Mouse (Mus musculus): ENCODE measurements around the gene Edem1. TPM values are rescaled to one million over a fixed set of nuclear protein-coding genes. Genes with fewer than 3 reads are reported as not detected.

Edem1 gene
- total RNA-seq, 2 experiments from 2014 or later = 17.5 to 17.6 TPM

- DNase-seq (ENCODE audit: low spot score in 2 of 2) = peak; percentile 41 to 52
- intact Hi-C loops (cut with DNase I) = loop anchor here (2.0 kb wide), 1 partner anchor 46 kb away; the partner anchor contains the start of gene Arl8b
Measured at GRCm38 (mm10) chr6:108828872-108829271, 431 bp downstream of the Edem1 start.

DNA sequence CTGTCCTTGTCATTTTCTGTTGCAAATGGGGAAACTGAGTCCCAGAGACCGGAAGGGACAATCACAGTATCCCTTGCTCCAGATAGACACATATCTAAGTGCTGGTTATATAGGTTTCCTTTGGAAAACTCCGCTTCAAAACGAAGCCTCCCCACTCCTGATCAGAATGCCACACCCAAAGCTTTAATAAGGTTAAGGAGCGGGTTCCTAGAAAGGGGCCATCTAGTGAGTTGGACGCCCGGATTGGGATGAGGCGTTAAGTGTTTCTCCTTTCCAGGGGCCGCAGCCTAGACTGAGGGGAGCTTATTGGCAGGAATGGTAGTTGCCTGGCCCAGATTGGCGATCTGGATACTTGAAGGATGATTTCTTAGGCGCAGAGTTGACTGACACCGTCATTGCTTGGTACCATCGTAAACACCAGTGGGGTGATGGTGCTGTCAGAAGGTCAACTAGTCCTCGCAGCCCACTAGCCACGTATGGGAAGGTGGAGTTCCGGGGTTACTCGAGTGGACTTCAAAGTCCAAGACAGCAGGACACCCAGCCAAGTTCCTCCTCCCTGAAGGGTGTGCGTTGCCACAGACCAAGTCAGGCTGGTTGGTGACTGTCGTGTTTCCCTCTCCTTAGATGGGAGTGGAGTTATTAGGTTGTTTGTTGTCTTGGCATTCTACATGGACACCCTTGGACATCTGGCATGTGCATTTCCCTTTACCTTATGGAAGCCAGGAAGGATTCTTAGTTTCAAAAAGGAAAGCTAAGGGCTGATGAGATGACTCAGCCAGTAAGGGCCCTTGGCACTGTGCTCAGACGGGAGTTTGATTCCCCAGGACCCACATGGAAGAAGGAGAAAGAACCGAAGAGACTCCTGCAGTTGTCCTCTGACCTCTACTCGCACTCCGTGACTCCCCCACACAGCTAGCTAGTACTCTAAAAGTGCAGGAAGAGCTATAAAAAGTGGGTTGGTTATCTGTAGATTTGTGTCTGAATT lies 1.2 kb downstream of the Edem1 start:
- intact Hi-C loops (cut with DNase I) = loop anchor here (2.0 kb wide), 1 partner anchor 47 kb away; the partner anchor contains the start of gene Arl8b
- DNase-seq (ENCODE audit: low spot score in 2 of 2) = no peak

DNA sequence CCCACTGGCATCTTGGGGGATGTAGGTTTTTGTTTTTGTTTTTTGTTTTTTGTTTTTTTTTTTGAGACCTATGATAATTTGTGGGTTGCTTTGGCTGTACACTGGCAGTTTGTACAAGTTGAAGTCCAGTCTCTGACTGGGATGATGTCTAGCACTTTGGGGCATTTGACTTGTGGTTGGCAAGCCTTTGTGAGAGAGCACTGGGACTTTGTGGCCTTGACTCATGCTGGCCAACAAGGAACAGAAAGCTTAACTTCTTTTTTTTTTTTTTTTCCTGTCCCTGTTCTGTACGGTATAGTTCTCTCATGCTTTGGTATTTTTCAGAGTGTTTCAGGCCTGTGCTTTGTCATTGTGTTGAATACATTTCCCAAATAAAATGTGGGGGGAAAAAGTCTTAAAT lies 3.7 kb downstream of the Edem1 start:
- intact Hi-C loops (cut with DNase I) = no loop called here

GRCm38 (mm10) chr6:108832989-108833388 lies 4.5 kb downstream of the Edem1 start:
- intact Hi-C loops (cut with DNase I) = no loop called here
- no peak for DNase-seq (ENCODE audit: low spot score in 2 of 2)

More for the DNA sequence above, 3.7 kb downstream of the Edem1 start:
- DNase-seq (ENCODE audit: low spot score in 2 of 2) = no peak

DNA sequence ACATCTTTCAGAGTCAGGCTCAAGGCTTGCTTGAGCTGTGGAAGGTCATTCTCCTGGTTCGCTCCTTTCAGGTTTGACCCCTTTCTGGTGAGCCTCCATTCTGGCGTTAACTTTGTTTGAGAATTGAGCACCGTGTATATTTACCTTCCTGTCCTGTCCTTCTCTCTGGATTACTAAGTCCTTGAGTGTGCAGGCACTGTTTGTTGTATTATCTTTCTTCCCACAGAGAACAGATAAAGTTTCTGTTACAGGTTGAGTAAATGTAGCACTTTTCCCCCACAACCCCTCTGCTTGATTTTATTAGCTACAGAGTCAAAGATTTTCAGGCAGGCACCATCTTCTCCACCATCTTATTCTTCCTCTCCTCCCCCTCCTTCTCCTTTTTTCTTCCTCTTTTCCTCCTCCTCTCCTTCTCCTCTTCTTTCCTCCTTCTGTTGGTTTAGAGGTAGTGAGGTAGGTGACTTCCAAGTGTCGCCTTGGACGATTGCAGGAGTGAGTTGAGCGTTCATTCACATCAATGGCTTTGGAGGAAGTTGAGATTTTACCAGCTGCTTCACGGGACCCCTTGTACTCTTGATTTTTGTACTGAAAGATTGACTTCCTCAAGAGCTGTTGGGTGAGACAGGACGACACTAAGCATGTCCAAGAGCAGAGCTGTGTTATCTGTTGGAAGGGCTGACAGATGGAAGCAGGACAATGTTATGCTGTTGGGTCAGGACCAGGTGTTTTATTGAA lies 5.7 kb downstream of the Edem1 start:
- no peak for DNase-seq (ENCODE audit: low spot score in 2 of 2)

DNA sequence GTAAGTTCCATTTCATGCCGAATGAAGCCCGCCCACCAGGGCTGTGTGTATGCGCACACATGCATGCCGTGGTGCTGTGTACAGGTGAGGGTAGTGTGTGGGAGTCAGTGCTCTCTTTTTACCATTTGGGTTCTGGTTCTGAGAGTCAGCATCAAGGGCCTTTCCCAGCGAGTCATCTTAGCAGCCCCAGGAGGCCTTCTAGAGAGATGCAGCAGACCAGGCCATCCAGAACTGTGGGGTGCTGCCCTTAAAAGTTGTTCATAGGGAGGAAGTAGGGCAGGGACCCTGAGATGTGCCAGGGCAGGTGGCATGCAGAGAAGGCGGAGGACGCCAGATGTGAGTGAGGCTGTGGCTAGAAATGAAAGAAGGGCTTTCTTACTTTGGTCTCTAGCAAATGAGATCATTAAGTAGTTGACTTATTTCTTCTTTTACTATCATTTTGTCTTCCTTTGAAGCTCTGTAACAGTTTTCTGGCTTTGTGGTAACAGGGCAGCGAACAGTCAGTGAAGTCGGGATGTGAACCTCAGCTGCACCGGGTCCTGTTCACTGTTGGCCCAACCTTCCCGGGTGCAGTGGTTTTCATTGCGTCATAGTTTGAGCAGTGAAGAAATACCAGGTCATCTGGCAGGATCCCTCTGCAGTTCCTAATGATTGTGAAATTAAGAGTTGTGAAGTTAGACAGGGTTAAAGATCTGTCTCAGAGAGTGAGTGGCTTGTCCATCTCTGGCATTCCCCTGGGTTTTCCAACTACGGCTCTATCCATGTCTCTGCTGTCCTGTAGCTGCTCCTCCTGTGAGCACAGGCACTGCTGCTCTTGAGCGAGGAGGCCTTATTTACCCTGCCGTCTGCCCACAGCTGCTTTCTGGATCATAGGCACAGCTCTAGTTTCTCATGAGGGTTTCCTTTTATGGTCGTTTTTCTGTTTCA lies 7.6 kb downstream of the Edem1 start:
- intact Hi-C loops (cut with DNase I) = no loop called here

More for the DNA sequence above, 5.7 kb downstream of the Edem1 start:
- intact Hi-C loops (cut with DNase I) = no loop called here

DNA sequence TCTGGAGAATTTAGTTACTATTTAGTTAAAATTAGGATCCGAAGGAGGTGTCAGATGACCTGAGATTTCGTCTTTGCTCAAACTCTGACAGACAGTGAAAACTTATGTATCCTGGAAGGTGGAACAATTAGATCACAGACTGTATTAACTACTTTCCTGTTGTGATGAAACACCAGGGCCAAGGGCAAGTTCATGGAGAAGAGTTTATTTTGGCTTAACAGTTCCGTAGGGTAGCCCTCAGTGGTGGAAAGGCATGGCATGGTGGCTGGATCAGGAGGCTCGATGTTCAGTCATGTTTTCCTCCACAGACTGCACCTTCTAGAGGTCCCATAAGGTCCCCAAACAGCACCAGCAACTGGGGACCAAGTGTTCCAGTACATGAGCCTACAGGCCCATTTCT lies 8.6 kb downstream of the Edem1 start:
- DNase-seq (ENCODE audit: low spot score in 2 of 2) = no peak
- intact Hi-C loops (cut with DNase I) = no loop called here

More for the DNA sequence above, 7.6 kb downstream of the Edem1 start:
- DNase-seq (ENCODE audit: low spot score in 2 of 2) = no peak

DNA sequence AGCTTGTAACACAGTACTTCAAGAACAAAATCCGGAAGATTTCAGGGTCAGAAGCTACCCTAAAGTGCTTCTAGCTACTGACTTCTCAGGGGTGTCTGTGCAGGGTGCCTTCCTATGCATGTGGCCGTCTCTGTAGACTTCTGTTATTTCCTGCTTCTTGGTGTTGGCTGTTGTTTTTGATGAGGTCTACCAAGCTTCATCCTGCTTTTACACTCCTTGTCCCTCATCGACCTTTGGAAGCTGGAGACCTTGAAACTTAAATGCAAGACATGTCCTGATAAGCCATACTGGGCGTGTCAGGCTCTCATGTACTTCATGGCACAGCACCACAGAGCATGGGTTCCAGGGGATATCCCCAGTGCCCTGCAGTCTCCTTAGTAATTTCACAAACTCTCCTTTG lies 9.5 kb downstream of the Edem1 start:
- no peak for DNase-seq (ENCODE audit: low spot score in 2 of 2)
- intact Hi-C loops (cut with DNase I) = no loop called here

DNA sequence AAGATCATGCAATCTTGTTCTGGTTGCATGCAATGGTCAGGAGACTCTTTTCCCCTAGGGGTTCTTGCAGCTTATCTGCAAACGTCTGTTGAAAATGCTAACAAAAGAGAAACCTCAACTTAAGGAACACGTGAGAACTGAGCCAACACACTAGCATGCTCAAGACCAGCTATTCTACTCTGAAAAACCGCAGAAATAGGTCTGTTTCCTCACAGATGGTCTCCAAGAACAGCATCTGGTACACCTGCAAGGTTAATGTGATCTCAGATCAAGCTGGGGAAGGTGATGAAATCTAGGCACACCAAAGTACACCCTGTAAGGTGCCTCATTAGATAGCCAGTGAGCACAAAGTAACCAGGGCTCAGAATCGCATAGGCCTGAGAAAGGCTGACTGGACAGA lies 11.0 kb downstream of the Edem1 start:
- DNase-seq (ENCODE audit: low spot score in 2 of 2) = no peak
- intact Hi-C loops (cut with DNase I) = no loop called here

GRCm38 (mm10) chr6:108840861-108841640 lies 12.6 kb downstream of the Edem1 start:
- DNase-seq (ENCODE audit: low spot score in 2 of 2) = no peak

GRCm38 (mm10) chr6:108843664-108844063 lies 15.2 kb downstream of the Edem1 start:
- intact Hi-C loops (cut with DNase I) = no loop called here
- DNase-seq (ENCODE audit: low spot score in 2 of 2) = no peak

More at GRCm38 (mm10) chr6:108840861-108841640, 12.6 kb downstream of the Edem1 start:
- intact Hi-C loops (cut with DNase I) = no loop called here

DNA sequence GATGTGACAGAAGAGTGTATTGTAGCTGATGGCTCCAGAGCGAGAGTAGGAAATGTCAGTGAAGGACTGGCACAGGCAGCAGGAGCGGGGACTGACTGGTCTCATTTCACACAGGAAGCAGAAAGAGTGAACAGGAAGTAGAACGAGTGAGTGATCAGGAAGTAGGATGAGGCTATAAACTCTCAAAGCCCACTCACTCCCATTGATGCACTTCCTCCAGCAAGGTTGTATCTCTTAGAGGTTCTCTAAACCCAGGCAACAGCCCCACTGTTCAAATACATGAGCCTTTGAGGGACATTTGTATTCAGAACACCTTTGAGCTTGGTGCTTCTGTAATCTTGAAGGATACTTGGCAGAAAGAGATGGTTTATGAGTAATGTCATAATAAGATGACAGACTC lies 15.7 kb downstream of the Edem1 start:
- DNase-seq (ENCODE audit: low spot score in 2 of 2) = no peak
- intact Hi-C loops (cut with DNase I) = no loop called here

- intact Hi-C loops (cut with DNase I) = no loop called here
- no peak for DNase-seq (ENCODE audit: low spot score in 2 of 2)
Measured at GRCm38 (mm10) chr6:108844771-108845170, 16.3 kb downstream of the Edem1 start.

- intact Hi-C loops (cut with DNase I) = no loop called here
- no peak for DNase-seq (ENCODE audit: low spot score in 2 of 2)
Measured at GRCm38 (mm10) chr6:108852088-108852670, 23.7 kb downstream of the Edem1 start.

- no peak for DNase-seq (ENCODE audit: low spot score in 2 of 2)
- intact Hi-C loops (cut with DNase I) = no loop called here
Measured at GRCm38 (mm10) chr6:108852986-108853385, 24.5 kb downstream of the Edem1 start.

- intact Hi-C loops (cut with DNase I) = no loop called here
- DNase-seq (ENCODE audit: low spot score in 2 of 2) = no peak
Measured at GRCm38 (mm10) chr6:108858583-108858982, 30.1 kb downstream of the Edem1 start.

DNA sequence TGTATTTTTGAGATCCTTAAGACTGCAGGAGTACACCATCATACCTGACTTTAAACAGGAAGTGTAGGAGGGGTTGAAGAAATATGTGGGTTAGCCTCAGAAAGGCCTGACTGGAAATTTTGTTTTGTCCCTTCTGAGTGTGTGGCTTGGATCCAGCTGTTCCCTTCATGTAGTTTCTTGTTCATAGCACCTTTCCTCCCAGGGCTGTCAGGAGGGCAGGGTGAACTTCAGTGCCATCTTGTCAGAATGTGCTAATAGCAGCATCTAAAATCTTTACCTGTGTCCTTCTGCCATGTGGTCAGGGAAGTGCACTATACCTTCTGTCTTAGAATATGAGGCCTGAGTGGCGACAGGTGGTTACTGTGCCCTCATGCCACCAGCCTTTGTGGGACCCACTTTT lies 32.8 kb downstream of the Edem1 start:
- intact Hi-C loops (cut with DNase I) = no loop called here
- no peak for DNase-seq (ENCODE audit: low spot score in 2 of 2)

- no peak for DNase-seq (ENCODE audit: low spot score in 2 of 2)
- intact Hi-C loops (cut with DNase I) = no loop called here
Measured at GRCm38 (mm10) chr6:108862548-108862947, 34.1 kb downstream of the Edem1 start.

Measured in left cerebral cortex, postnatal 36 days (tissue).